Mouse (Mus musculus) liver, adult 2 months (tissue): ENCODE results near the gene Crebl2. TPM values are rescaled to one million over a fixed set of nuclear protein-coding genes. Genes with fewer than 3 reads are reported as not detected.

Experiments
- DNase-seq: peaks from one replicate; pipeline ENCODE4 v3.0.0-alpha.2; 2011; ENCODE audit warnings: low read depth, low spot score; ENCODE audit errors: extremely low read depth
- H3K27ac ChIP-seq: fragments of 200-500 bp; replicated peaks from 2 replicates; pipeline ENCODE4 v1.5.1; 2012; ENCODE audit warnings: low read depth, mild to moderate bottlenecking, control low read depth, inconsistent platforms, low read length; ENCODE audit not compliant: insufficient read depth
- H3K27me3 ChIP-seq: fragments of 200-500 bp; 2 replicates; pipeline ENCODE4 v1.6.1; 2012; ENCODE audit warnings: mild to moderate bottlenecking, moderate library complexity, low read length, inconsistent platforms; ENCODE audit not compliant: control insufficient read depth, insufficient read depth
- H3K36me3 ChIP-seq: fragments of 200-500 bp; 2 replicates; pipeline ENCODE4 v1.6.1; 2012; ENCODE audit warnings: low read length, inconsistent platforms; ENCODE audit not compliant: control insufficient read depth, insufficient read depth
- H3K4me1 ChIP-seq: fragments of 200-500 bp; 2 replicates; pipeline ENCODE4 v1.6.1; 2011; ENCODE audit warnings: low read length; ENCODE audit not compliant: control insufficient read depth, insufficient read depth
- H3K4me3 ChIP-seq: fragments of 200-500 bp; 2 replicates; pipeline ENCODE4 v1.5.1; 2011; ENCODE audit warnings: low read depth, mild to moderate bottlenecking, control low read depth, low read length, moderate library complexity; ENCODE audit not compliant: insufficient read depth
- H3K79me2 ChIP-seq: fragments of 200-500 bp; 2 replicates; pipeline ENCODE4 v1.6.1; 2012; ENCODE audit warnings: inconsistent platforms, mild to moderate bottlenecking, low read length, moderate library complexity; ENCODE audit not compliant: control insufficient read depth, insufficient read depth
- H3K9ac ChIP-seq: fragments of 200-500 bp; 2 replicates; pipeline ENCODE4 v1.6.1; 2012; ENCODE audit warnings: low read depth, mild to moderate bottlenecking, control low read depth, inconsistent platforms, low read length
- CTCF ChIP-seq: fragments of 200-500 bp; IDR thresholded peaks from 2 replicates; pipeline ENCODE4 v1.5.1; 2011; ENCODE audit warnings: low read depth, low read length, control low read depth
- POLR2A ChIP-seq: fragments of 200-500 bp; IDR thresholded peaks from 2 replicates; pipeline ENCODE4 v1.6.1; 2011; ENCODE audit warnings: low read length, control low read depth; ENCODE audit not compliant: insufficient read depth; ENCODE audit errors: extremely low read depth
- WGBS: fragments of 180-500 bp; shearing (Covaris S2); methylation state at CpG from one replicate; pipeline ENCODE4 v1.1.7; 2018; 5-methylcytosine and 5-hydroxymethylcytosine counted together
- polyA plus RNA-seq: library from polyadenylated mRNA; depleted of rRNA; stranded (reverse); fragments of >200 nt; gene quantifications from 2 replicates; pipeline ENCODE4 v1.2.3, GENCODE M21; 2012
- total RNA-seq: library from RNA; depleted of rRNA; stranded (reverse); fragments of >200 nt; gene quantifications from 2 replicates; pipeline ENCODE4 v1.2.3, GENCODE M21; 2014

Crebl2 gene
- total and polyA plus RNA-seq, 2 experiments, result 20.9 to 49.5 TPM

GRCm38 (mm10) chr6:134886475-134886874, 56.5 kb downstream of the Crebl2 start:
- H3K4me1 ChIP-seq, result no peaks in the 10 kb centered on the region
- TF ChIP-seq POLR2A, result no peak
- TF ChIP-seq CTCF, result no peak
- WGBS, result 93% methylated on average over 8 of the region's 8 CpGs
- H3K27me3 ChIP-seq, result no peaks in the 10 kb centered on the region
- no peak overlapping the region for H3K9ac ChIP-seq
- no peak for DNase-seq
- H3K36me3 ChIP-seq, result no peaks in the 10 kb centered on the region
- no peaks in the 10 kb centered on the region for H3K79me2 ChIP-seq
- H3K27ac ChIP-seq, result no peak overlapping the region
- H3K4me3 ChIP-seq, result no peak overlapping the region

- Histone ChIP-seq H3K4me1 (no peaks in the 10 kb centered on the region), H3K9ac (no peak overlapping the region), H3K79me2 (no peaks in the 10 kb centered on the region), H3K4me3 (no peak overlapping the region), H3K27ac (no peak overlapping the region), H3K36me3 (no peaks in the 10 kb centered on the region), H3K27me3 (no peaks in the 10 kb centered on the region)
- 74% methylated on average over 5 of the region's 5 CpGs for WGBS
- TF ChIP-seq CTCF (no peak), POLR2A (no peak)
- DNase-seq, result no peak
These were observed 57.1 kb downstream of the Crebl2 start for GRCm38 (mm10) chr6:134887008-134887407.

- DNase-seq, result no peak
- 52% methylated on average over 10 of the region's 10 CpGs for WGBS
- H3K27ac ChIP-seq, result no peak overlapping the region
- no peaks in the 10 kb centered on the region for H3K27me3 ChIP-seq
- H3K4me1 ChIP-seq, result no peaks in the 10 kb centered on the region
- H3K36me3 ChIP-seq, result no peaks in the 10 kb centered on the region
- no peak overlapping the region for H3K9ac ChIP-seq
- TF ChIP-seq POLR2A (no peak), CTCF (no peak)
- H3K79me2 ChIP-seq, result no peaks in the 10 kb centered on the region
- H3K4me3 ChIP-seq, result no peak overlapping the region
These were observed 57.9 kb downstream of the Crebl2 start for GRCm38 (mm10) chr6:134887711-134888449.

GRCm38 (mm10) chr6:134888563-134889017, 58.6 kb downstream of the Crebl2 start:
- Histone ChIP-seq H3K79me2 (no peaks in the 10 kb centered on the region), H3K4me3 (no peak overlapping the region), H3K27me3 (no peaks in the 10 kb centered on the region), H3K4me1 (no peaks in the 10 kb centered on the region), H3K36me3 (no peaks in the 10 kb centered on the region), H3K27ac (no peak overlapping the region), H3K9ac (no peak overlapping the region)
- DNase-seq, result no peak
- TF ChIP-seq CTCF (no peak), POLR2A (no peak)
- WGBS, result 57% methylated on average over 4 of the region's 4 CpGs

GRCm38 (mm10) chr6:134889763-134890162, 59.8 kb downstream of the Crebl2 start:
- Histone ChIP-seq H3K4me1 (no peaks in the 10 kb centered on the region), H3K27ac (no peak overlapping the region), H3K36me3 (no peaks in the 10 kb centered on the region), H3K79me2 (no peaks in the 10 kb centered on the region), H3K9ac (no peak overlapping the region), H3K4me3 (no peak overlapping the region), H3K27me3 (no peaks in the 10 kb centered on the region)
- DNase-seq, result no peak
- no peak for TF ChIP-seq POLR2A
- no peak for TF ChIP-seq CTCF
- WGBS, result 83% methylated on average over 1 of the region's 1 CpGs

- Histone ChIP-seq H3K36me3 (no peaks in the 10 kb centered on the region), H3K27ac (no peak overlapping the region), H3K4me1 (no peaks in the 10 kb centered on the region), H3K27me3 (no peaks in the 10 kb centered on the region), H3K4me3 (no peak overlapping the region), H3K9ac (no peak overlapping the region), H3K79me2 (no peaks in the 10 kb centered on the region)
- no peak for TF ChIP-seq POLR2A
- TF ChIP-seq CTCF, result no peak
- DNase-seq, result no peak
- WGBS, result 87% methylated on average over 7 of the region's 7 CpGs
These were observed 60.5 kb downstream of the Crebl2 start for GRCm38 (mm10) chr6:134890436-134890835.
